Mouse (Mus musculus) gonadal fat pad, adult 2 months (tissue): Measurements from ENCODE around the gene Chmp1a. TPM values are rescaled to one million over a fixed set of nuclear protein-coding genes. Genes with fewer than 3 reads are reported as not detected.
"Not testable (repeated sequence)": the region's sequence is repeated elsewhere in the genome, so short reads cannot be mapped to it uniquely, and the experiment has no call there.

ENCODE experiments used
- DNase-seq: peaks from one replicate; pipeline ENCODE4 v3.0.0-alpha.2; 2012; ENCODE audit warnings: low read depth
- polyA plus RNA-seq: library from polyadenylated mRNA; depleted of rRNA; stranded (reverse); fragments of >200 nt; gene quantifications from 2 replicates; pipeline ENCODE4 v1.2.3, GENCODE M21; 2012

Chmp1a gene
- polyA plus RNA-seq, 1 experiment = 136 TPM

- no peak for DNase-seq
Observed at GRCm38 (mm10) chr8:123231742-123232141, 19.2 kb upstream of the Chmp1a start.

- not testable (repeated sequence) for DNase-seq
Observed at GRCm38 (mm10) chr8:123230326-123230725, 17.8 kb upstream of the Chmp1a start.

GRCm38 (mm10) chr8:123228416-123228815, 15.9 kb upstream of the Chmp1a start:
- DNase-seq = no peak

DNA sequence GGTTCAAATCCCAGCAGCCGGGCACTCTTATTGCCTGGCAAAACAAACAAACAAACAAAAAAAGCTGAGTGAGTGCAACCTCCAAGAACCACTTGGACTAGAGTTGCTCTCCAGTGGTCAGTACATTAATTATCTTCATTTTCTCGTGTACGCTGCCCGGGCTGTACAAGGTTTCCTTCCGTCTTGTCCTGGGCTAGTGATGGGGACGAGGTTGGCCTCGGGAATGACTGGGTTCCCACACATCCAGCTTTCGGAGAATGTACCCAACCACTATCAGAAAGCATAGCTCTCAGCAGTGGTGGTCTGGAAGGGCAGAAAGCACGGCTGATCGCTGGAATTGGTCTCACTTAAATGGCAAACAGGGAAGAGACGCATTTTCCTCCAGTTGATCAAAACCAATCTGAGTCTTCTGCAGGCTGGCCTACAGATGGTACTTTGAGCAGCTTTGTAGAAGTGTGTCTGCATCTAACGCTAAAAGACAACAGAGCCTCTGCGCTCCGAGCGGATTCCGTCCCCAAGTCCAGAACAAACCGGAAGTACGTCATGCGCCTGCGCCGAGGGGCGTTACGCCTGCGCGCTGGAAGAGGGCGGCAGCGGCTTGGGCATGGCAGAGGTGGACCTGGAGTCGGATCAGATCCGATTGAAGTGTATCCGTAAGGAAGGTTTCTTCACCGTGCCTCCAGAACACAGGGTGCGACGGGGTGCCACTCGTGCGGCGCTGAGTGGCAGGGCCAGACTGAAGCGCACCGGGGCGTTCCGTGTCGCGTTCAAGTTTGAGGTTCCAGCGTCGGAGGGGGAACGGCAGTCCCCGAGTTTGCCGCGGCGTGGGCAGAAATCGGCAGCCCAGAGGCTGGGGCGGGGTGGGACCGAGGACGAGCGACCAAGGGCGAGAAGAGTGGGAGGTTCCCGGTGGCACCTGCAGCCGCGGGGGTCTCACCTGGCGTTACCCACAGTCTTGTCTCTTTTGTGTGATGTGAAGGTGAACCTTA, 12.0 kb upstream of the Chmp1a start, which contains the start of gene Cdk10:
Gene Cdk10 (plus strand): TSS at position 565 of the 989 bp plus-strand sequence.
- DNase-seq = no peak

GRCm38 (mm10) chr8:123220917-123221316, 8.4 kb upstream of the Chmp1a start:
- DNase-seq = no peak

DNA sequence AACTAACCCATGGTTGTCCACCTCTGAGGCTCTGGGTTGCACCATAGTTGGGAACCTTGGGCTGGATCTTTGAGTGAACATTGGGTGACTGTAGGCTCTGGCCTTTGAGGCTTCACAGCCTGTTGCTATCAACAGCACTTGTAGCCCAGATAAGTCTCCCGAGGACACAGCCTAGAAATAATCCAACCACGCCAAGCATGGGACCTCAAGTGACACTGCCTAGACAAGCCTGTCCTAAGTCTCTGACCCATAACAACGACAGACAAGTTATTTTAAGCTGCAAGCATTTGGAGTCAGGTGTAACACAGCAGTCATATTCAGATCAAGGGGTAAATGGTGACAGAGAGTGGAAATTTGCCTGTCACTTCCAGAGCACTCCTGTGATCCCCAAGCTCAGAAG, 2.9 kb upstream of the Chmp1a start:
- DNase-seq = no peak

- DNase-seq = no peak
Observed at GRCm38 (mm10) chr8:123213118-123213772, 682 bp upstream of the Chmp1a start.

DNA sequence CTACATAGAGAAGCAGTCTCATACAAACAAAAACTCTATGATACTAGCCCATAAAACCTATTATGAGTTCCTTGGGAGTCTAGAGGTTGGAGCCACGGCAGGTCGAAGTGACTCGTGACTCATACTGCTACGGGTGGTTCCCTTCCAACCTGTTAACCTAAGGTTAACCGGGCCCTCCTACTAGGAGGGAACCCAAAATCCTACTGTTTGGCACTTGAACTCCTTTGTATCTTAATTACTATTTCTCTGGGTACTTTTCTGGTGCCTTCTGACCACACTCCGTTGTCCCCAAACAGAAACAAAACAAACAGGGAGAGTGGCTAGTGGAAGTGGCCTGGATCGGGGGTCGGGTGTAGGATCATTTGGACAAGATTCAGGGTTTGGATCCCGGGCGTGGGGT, 687 bp downstream of the Chmp1a start:
- no peak for DNase-seq

GRCm38 (mm10) chr8:123203571-123203970, 9.0 kb downstream of the Chmp1a start:
- DNase-seq = no peak

DNA sequence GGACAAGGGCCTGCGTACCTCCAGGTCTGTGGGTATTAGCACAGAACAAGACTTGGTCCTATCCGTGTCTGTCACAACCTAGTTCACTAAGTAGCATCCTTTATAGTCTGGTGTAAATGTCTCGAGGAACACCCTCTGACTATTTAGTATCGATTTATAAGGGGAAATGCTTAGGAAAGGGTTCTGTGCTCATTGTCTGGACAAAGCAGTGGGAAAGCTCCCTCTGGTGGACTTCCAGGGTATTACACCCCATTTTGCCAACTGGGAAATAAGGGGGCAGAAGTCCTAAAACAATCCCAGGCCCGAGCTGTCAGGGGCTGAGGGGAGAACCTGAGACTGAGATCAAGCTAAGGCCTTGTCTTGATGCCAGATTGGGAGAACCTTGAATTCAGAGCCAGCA, 10.3 kb downstream of the Chmp1a start:
- DNase-seq = no peak

GRCm38 (mm10) chr8:123199864-123200263, 12.7 kb downstream of the Chmp1a start:
- no peak for DNase-seq

GRCm38 (mm10) chr8:123197016-123197415, 15.5 kb downstream of the Chmp1a start:
- not testable (repeated sequence) for DNase-seq

- no peak for DNase-seq
Observed at GRCm38 (mm10) chr8:123193771-123194170, 18.8 kb downstream of the Chmp1a start.

GRCm38 (mm10) chr8:123191908-123192307, 20.7 kb downstream of the Chmp1a start:
- no peak for DNase-seq

DNA sequence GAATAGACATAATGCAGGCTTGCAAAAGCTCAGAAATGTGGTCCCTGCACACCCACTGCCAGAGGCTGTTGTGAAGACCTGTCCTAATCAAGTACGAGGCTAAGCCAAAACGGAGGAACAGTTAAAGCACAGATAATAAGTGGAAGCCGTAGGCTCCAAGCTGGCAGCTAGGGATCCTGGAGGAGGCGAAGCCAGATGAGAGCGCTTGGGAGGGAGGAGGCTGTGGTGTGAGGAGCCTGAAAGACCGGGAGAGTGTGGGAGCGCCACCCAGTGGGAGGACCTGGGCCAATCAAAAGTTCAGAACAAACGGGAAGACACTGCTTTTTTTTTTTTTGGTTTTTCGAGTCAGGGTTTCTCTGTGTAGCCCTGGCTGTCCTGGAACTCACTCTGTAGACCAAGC, 21.9 kb downstream of the Chmp1a start:
- peak; percentile 84 for DNase-seq

GRCm38 (mm10) chr8:123188841-123189240, 23.7 kb downstream of the Chmp1a start:
- no peak for DNase-seq

DNA sequence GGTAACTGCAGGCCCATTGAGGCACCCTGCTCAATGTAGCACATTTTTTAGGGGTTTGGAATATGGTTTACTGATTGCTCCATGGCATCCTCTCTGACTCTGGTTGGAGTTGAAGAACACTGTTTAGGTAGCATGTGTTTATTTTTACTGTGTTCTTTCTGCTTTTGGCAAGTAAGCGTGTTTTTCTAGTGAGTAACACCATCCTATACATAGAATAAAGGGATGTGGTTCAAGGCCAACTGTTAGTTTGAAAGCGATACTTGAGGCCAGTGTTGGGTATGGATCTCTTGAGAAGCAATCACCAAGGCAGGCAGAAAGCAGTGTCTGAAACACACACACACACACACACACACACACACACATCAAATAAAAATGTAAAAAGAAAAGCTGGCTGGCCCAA, 24.6 kb downstream of the Chmp1a start:
- DNase-seq = no peak

DNA sequence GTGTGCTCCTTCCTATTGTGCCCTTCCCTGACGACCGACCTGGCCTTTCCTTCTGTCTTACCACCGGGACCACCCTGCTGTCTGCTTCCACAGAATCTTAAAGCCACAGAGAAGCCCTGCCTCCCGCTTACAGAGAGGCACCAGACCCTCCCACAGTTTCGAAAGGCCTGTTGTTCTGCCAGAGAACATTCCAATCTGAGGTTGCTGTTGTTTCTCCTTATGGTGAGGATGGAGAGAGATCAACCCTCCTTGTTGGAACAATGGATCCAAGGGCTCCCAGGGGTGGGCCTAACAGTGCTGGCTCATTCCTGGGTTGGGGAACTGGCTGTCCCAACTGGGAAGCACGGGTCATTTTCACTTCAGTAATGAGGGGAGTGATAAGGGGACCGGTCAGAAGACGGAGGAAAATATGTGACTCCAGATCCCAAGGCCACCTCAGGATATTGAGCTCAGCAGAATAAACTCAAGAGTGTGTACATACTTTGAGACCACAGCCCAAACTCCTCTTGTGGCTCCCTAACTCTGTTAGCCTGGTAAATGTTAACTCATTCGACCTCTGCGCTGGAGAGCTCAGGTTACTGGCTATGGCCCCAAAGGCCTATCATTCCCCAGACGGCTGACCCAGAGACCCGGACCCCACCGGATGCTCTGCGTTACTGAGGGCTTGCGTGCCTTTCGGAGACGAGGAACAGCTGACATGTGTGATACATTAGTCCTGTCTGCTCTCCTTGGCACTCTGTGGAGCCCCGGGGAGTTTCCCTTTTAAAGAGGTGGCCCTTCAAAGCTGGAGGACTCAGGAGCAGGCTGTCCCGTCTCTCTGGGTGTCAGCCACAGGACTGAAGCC, 26.8 kb downstream of the Chmp1a start, which contains the start of gene Dpep1:
Gene Dpep1 (plus strand): TSS at position 677 of the 844 bp plus-strand sequence.
- DNase-seq = no peak

DNA sequence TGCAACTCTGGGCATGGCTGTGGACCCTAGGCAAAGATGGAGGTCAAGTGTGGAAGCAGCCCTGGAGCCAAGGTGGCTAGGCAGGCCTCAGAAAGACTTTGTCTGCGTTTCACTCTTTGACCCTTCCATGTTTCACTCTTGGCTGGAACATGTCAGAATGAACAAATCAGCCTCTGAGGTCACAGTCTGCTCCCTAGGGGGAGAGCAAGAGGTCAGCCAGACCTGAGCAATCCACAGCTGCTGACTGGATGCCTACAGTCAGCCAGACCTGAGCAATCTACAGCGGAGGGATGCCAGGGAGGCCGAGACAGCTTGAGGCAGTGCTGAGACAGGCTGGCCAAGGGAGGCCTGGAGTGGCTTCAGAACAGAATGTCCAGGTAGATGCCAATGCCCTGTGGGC, 31.2 kb downstream of the Chmp1a start:
- DNase-seq = no peak

GRCm38 (mm10) chr8:123157888-123158465, 54.6 kb downstream of the Chmp1a start, which contains the start of gene Sult5a1:
Gene Sult5a1, minus strand, starts transcription at chr8:123158315.
- no peak for DNase-seq

GRCm38 (mm10) chr8:123156070-123156773, 56.3 kb downstream of the Chmp1a start:
- no peak for DNase-seq
